Mouse (Mus musculus): ENCODE measurements around the gene Cops8. TPM values are rescaled to one million over a fixed set of nuclear protein-coding genes. Genes with fewer than 3 reads are reported as not detected.

Gene Cops8
- 94.6 TPM for polyA plus RNA-seq (2015; fragmentation: Illumina TruSeq; extraction: RNeasy Lipid Tissue Mini Kit (QIAGEN cat#74804); ENCODE audit: low read depth, low replicate concordance)

GRCm38 (mm10) chr1:90602759-90603560 is at the start of gene Cops8:
Gene Cops8 (plus strand): TSS chr1:90602981.

Other genes with a start within 250 kb of the Cops8 start
- 1.0 TPM for gene Col6a3, start 241.0 kb downstream of the Cops8 start, polyA plus RNA-seq (2015; fragmentation: Illumina TruSeq; extraction: RNeasy Lipid Tissue Mini Kit (QIAGEN cat#74804); ENCODE audit: low read depth, low replicate concordance)